Mouse (Mus musculus) bone marrow, adult 2 months (tissue): ENCODE data around the gene Cldn12. TPM values are rescaled to one million over a fixed set of nuclear protein-coding genes. Genes with fewer than 3 reads are reported as not detected.

Source experiments
- H3K27ac ChIP-seq: fragments of 200-500 bp; 2 replicates; pipeline ENCODE4 v1.5.1; 2012; ENCODE audit warnings: low read depth, mild to moderate bottlenecking, control low read depth, inconsistent platforms, low read length; ENCODE audit not compliant: control insufficient read depth, poor library complexity, insufficient read depth
- H3K4me1 ChIP-seq: fragments of 200-500 bp; 2 replicates; pipeline ENCODE4 v1.6.1; 2011; ENCODE audit warnings: low read length; ENCODE audit not compliant: control insufficient read depth, insufficient read depth
- H3K4me3 ChIP-seq: fragments of 200-500 bp; replicated peaks from 2 replicates; pipeline ENCODE3; 2011; ENCODE audit warnings: mild to moderate bottlenecking, low read depth, low read length, control low read depth; ENCODE audit not compliant: control insufficient read depth
- CTCF ChIP-seq: fragments of 200-500 bp; IDR thresholded peaks from 2 replicates; pipeline ENCODE4 v1.5.1; 2011; ENCODE audit warnings: low read length, control low read depth; ENCODE audit not compliant: control insufficient read depth, insufficient read depth
- POLR2A ChIP-seq: fragments of 200-500 bp; IDR thresholded peaks from 2 replicates; pipeline ENCODE4 v1.6.1; 2011; ENCODE audit warnings: low read depth, mild to moderate bottlenecking, control low read depth, low read length, borderline replicate concordance; ENCODE audit not compliant: control insufficient read depth
- WGBS: fragments of 180-500 bp; shearing (Covaris S2); methylation state at CpG from one replicate; pipeline ENCODE4 v1.1.7; 2018; 5-methylcytosine and 5-hydroxymethylcytosine counted together
- polyA plus RNA-seq: library from polyadenylated mRNA; stranded (reverse); fragments of >200 nt; gene quantifications from 2 replicates; pipeline ENCODE4 v1.2.4, GENCODE M21; 2011; ENCODE audit warnings: low replicate concordance; ENCODE audit not compliant: missing spikeins, insufficient read depth, insufficient read length

Gene Cldn12
- polyA plus RNA-seq = 1.1 and 1.9 TPM in 2 replicates

- Histone ChIP-seq H3K27ac (peak within 1 kb of the TSS; percentile 58), H3K4me3 (peak within 1 kb of the TSS; percentile 94), H3K4me1 (no peaks in the 10 kb centered on the region)
- under 1% methylated on average over 79 of the region's 79 CpGs for WGBS
- TF ChIP-seq CTCF (no peak), POLR2A (no peak)
Observed at GRCm38 (mm10) chr5:5514196-5515076, at the start of gene Cldn12. Gene Cldn12, minus strand, starts transcription at chr5:5514958.

GRCm38 (mm10) chr5:5562435-5562834 is 47.7 kb upstream of the Cldn12 start:
- TF ChIP-seq POLR2A = no peak
- no peak for TF ChIP-seq CTCF
- no peaks in the 10 kb centered on the region; the same call in 1 of the 2 replicates for H3K4me1 ChIP-seq
- no peak overlapping the region for H3K4me3 ChIP-seq
- 56% methylated on average over 3 of the region's 3 CpGs for WGBS
- no peak overlapping the region for H3K27ac ChIP-seq

- Histone ChIP-seq H3K27ac (no peak overlapping the region), H3K4me3 (no peak overlapping the region), H3K4me1 (no peaks in the 10 kb centered on the region; the same call in 1 of the 2 replicates)
- TF ChIP-seq POLR2A (no peak), CTCF (no peak)
- 66% methylated on average over 4 of the region's 4 CpGs for WGBS
Observed at GRCm38 (mm10) chr5:5561041-5561706, 46.4 kb upstream of the Cldn12 start.

- Histone ChIP-seq H3K4me1 (no peaks in the 10 kb centered on the region; the same call in 1 of the 2 replicates), H3K4me3 (peak overlapping the region; percentile 67), H3K27ac (no peak overlapping the region)
- TF ChIP-seq CTCF (no peak), POLR2A (no peak)
- WGBS = 44% methylated on average over 8 of the region's 8 CpGs
Observed at GRCm38 (mm10) chr5:5559798-5560197, 45.0 kb upstream of the Cldn12 start.

- Histone ChIP-seq H3K4me3 (peak within 1 kb of the TSS; percentile 67), H3K27ac (no peak within 1 kb of the TSS; the same call in 1 of the 2 replicates), H3K4me1 (no peaks in the 10 kb centered on the region; the same call in 1 of the 2 replicates)
- peak; percentile 61; the same call in 1 of the 2 replicates for TF ChIP-seq POLR2A
- TF ChIP-seq CTCF = no peak
- under 1% methylated on average over 43 of the region's 43 CpGs for WGBS
Observed at GRCm38 (mm10) chr5:5559079-5559740, 44.5 kb upstream of the Cldn12 start, which contains the start of gene Gtpbp10. Gene Gtpbp10, minus strand, starts transcription at chr5:5559538.

GRCm38 (mm10) chr5:5551110-5551509 is 36.4 kb upstream of the Cldn12 start:
- Histone ChIP-seq H3K27ac (no peak overlapping the region), H3K4me3 (no peak overlapping the region), H3K4me1 (no peaks in the 10 kb centered on the region)
- TF ChIP-seq CTCF (no peak), POLR2A (no peak)
- WGBS = 81% methylated on average over 1 of the region's 1 CpGs

- WGBS = 63% methylated on average over 3 of the region's 3 CpGs
Observed at GRCm38 (mm10) chr5:5540385-5540784, 25.6 kb upstream of the Cldn12 start.

More at GRCm38 (mm10) chr5:5540385-5540784, 25.6 kb upstream of the Cldn12 start:
- no peak overlapping the region for H3K4me3 ChIP-seq
- TF ChIP-seq CTCF = no peak
- TF ChIP-seq POLR2A = no peak
- H3K27ac ChIP-seq = no peak overlapping the region
- H3K4me1 ChIP-seq = no peaks in the 10 kb centered on the region
